Mouse (Mus musculus) MEL (cell line): ENCODE results near the gene Chd2.

ENCODE experiments used
- BHLHE40 ChIP-seq: IDR thresholded peaks from 2 replicates; pipeline ENCODE4 v1.6.1; 2012; ENCODE audit warnings: low read depth, mild to moderate bottlenecking, inconsistent platforms, low read length, improper control_type of control experiment, borderline replicate concordance
- CTCF ChIP-seq, 3 experiments: IDR thresholded peaks in 2 of 3; conservative IDR thresholded peaks in 1 of 3; 2 replicates each; pipeline ENCODE4 v1.5.1; 2011 to 2012; ENCODE audit warnings: low read length in 3 of 3, low read depth in 2 of 3, mild to moderate bottlenecking in 2 of 3, improper control_type of control experiment in 1 of 3, inconsistent platforms in 1 of 3, mixed read lengths in 1 of 3, moderate library complexity in 1 of 3; ENCODE audit not compliant: control insufficient read depth in 1 of 3, insufficient read depth in 1 of 3, poor library complexity in 1 of 3, severe bottlenecking in 1 of 3
- EP300 ChIP-seq, 2 experiments: IDR thresholded peaks; 2 replicates each; pipeline ENCODE4 v1.6.1; 2011; ENCODE audit warnings: improper control_type of control experiment in 2 of 2, low read length in 2 of 2, low read depth in 1 of 2, mild to moderate bottlenecking in 1 of 2
- MYC ChIP-seq: IDR thresholded peaks from 2 replicates; pipeline ENCODE4 v1.6.1; 2011; ENCODE audit warnings: low read depth, mild to moderate bottlenecking, low read length, improper control_type of control experiment, moderate library complexity
- NELFE ChIP-seq: IDR thresholded peaks from 2 replicates; pipeline ENCODE4 v1.6.1; 2011; ENCODE audit warnings: low read depth, low read length, improper control_type of control experiment
- TCF12 ChIP-seq: IDR thresholded peaks from 2 replicates; pipeline ENCODE4 v1.6.1; 2014; ENCODE audit warnings: low read depth, mild to moderate bottlenecking, inconsistent platforms, low read length, improper control_type of control experiment, moderate library complexity
- ZNF384 ChIP-seq: IDR thresholded peaks from 2 replicates; pipeline ENCODE4 v1.6.1; 2012; ENCODE audit warnings: low read depth, mild to moderate bottlenecking, inconsistent platforms, low read length, improper control_type of control experiment

DNA sequence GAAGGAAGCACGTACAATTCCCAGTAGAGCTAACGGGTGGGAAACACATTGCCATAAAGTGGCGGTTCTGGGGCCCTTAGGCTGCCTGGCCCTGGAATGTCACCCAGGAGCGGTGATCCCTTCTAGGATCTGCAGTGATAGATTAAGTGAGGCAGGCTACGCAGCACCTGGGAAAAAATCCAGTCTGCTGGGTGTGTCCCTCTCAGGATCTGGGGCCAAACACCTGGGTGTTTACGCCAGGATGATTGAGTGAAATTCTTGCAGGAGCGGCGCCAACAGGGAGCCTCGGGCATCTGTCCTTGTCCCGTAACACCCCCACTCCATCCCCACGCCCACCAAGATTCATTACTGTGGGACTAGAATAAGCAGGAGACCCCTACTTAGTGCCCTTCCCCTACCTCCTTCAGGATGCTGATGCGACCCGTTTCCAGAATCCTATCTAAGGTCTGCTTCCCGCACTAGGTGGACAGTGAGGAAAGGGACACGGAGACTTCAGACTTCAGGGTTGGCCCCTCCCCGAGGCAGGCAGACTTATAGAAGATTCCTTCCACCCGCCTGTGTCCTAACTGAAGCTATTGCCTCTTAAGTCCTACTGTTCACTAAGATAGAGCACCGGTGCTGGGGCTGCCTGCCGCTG is 142.7 kb downstream of the Chd2 start:
- TF ChIP-seq ZNF384: no peak
- TF ChIP-seq CTCF (IDR thresholded peaks at IDR 0.05 in 2 of 3, conservative IDR thresholded peaks at IDR 0.05 in 1 of 3; ENCODE audit: control insufficient read depth in 1 of 3, insufficient read depth in 1 of 3, low read depth in 2 of 3, low read length in 3 of 3, poor library complexity in 1 of 3, severe bottlenecking in 1 of 3): no peak
- TF ChIP-seq NELFE: no peak
- TF ChIP-seq TCF12: no peak
- no peak for TF ChIP-seq BHLHE40
- no peak for TF ChIP-seq MYC
- no peak for TF ChIP-seq EP300 (IDR thresholded peaks at IDR 0.05; ENCODE audit: low read depth in 1 of 2, low read length in 2 of 2)
